ENCODE assay signal across 5 mouse cellular contexts in genomic region chr6:99901564-99901963, GRCm38 (mm10).
"Had no signal": no experiment of that assay in that cellular context is flagged by ENCODE, and none has a peak within 500 bp of the region (broad histone marks: within the 10 kb centered on the region; RNA-seq: fewer than 3 reads in every experiment).

No protein-coding gene starts in this region.

- ATAC-seq: intestine, embryonic 16.5 days; midbrain, embryonic 16.5 days had no signal

- DNase-seq: kidney, postnatal 14 days; lung, adult 18-20 months; right cerebral cortex, postnatal 14 days had no signal
